Mouse (Mus musculus) limb, embryonic 10.5 days (tissue): Measurements from ENCODE around the gene C130074G19Rik. TPM values are rescaled to one million over a fixed set of nuclear protein-coding genes. Genes with fewer than 3 reads are reported as not detected.

Source experiments
- DNase-seq: peaks from one replicate; pipeline ENCODE4 v3.0.0-alpha.2; 2017; ENCODE audit warnings: low spot score
- H3K27ac ChIP-seq: fragments of 300-500 bp; sonication (generic); 2 replicates; pipeline ENCODE4 v1.5.1; 2016; ENCODE audit warnings: mild to moderate bottlenecking
- H3K27me3 ChIP-seq: fragments of 300-500 bp; sonication (generic); 2 replicates; pipeline ENCODE4 v1.6.1; 2016; ENCODE audit warnings: low read depth, mild to moderate bottlenecking; ENCODE audit not compliant: poor library complexity, severe bottlenecking
- H3K36me3 ChIP-seq: fragments of 300-500 bp; sonication (generic); 2 replicates; pipeline ENCODE4 v1.6.1; 2016; ENCODE audit warnings: mild to moderate bottlenecking, moderate library complexity
- H3K4me1 ChIP-seq: fragments of 300-500 bp; sonication (generic); 2 replicates; pipeline ENCODE4 v1.6.1; 2016
- H3K4me3 ChIP-seq: fragments of 300-500 bp; sonication (generic); 2 replicates; pipeline ENCODE4 v1.5.1; 2016; ENCODE audit warnings: mild to moderate bottlenecking, moderate library complexity
- H3K9me3 ChIP-seq: fragments of 300-500 bp; sonication (generic); replicated peaks from 2 replicates; pipeline ENCODE4 v1.6.1; 2016; ENCODE audit warnings: mild to moderate bottlenecking
- WGBS: fragments of 180-500 bp; shearing (Covaris S2); methylation state at CpG from one replicate; pipeline ENCODE4 v1.1.7; 2016; 5-methylcytosine and 5-hydroxymethylcytosine counted together
- polyA plus RNA-seq: library from polyadenylated mRNA; unstranded; fragments of >200 nt; fragmentation: Nextera tagmentation; extraction: Ambion mirVana; gene quantifications from 2 replicates; pipeline ENCODE4 v1.2.1, GENCODE M21; 2016

C130074G19Rik gene
- polyA plus RNA-seq, 1 experiment from 2014 or later = 0.48 TPM

- 84% methylated on average over 11 of the region's 11 CpGs for WGBS
- peaks cover 35% of the 10 kb centered on the region for H3K4me1 ChIP-seq
- DNase-seq = no peak
- H3K27ac ChIP-seq = 0 out of 2 replicates have a peak overlapping the region, but pooled peaks have one; percentile 19
- no peak overlapping the region for H3K4me3 ChIP-seq
- no peaks in the 10 kb centered on the region for H3K9me3 ChIP-seq
- H3K36me3 ChIP-seq = no peaks in the 10 kb centered on the region
- H3K27me3 ChIP-seq = no peaks in the 10 kb centered on the region
Observed at GRCm38 (mm10) chr1:184870646-184871385, 12.2 kb downstream of the C130074G19Rik start.

- no peaks in the 10 kb centered on the region for H3K27me3 ChIP-seq
- no peak for DNase-seq
- no peaks in the 10 kb centered on the region for H3K36me3 ChIP-seq
- WGBS = 82% methylated on average over 4 of the region's 4 CpGs
- H3K4me1 ChIP-seq = peaks cover 34% of the 10 kb centered on the region
- no peaks in the 10 kb centered on the region for H3K9me3 ChIP-seq
- H3K4me3 ChIP-seq = no peak overlapping the region
- H3K27ac ChIP-seq = no peak overlapping the region
Observed at GRCm38 (mm10) chr1:184869939-184870565, 13.0 kb downstream of the C130074G19Rik start.

- Histone ChIP-seq H3K27me3 (no peaks in the 10 kb centered on the region), H3K4me3 (no peak overlapping the region), H3K4me1 (peaks cover 22% of the 10 kb centered on the region), H3K27ac (no peak overlapping the region), H3K36me3 (no peaks in the 10 kb centered on the region), H3K9me3 (no peaks in the 10 kb centered on the region)
- WGBS = 84% methylated on average over 3 of the region's 3 CpGs
- no peak for DNase-seq
Observed at GRCm38 (mm10) chr1:184867640-184868120, 15.3 kb downstream of the C130074G19Rik start.

- H3K36me3 ChIP-seq = no peaks in the 10 kb centered on the region
- WGBS = 43% methylated on average over 7 of the region's 7 CpGs
- no peak overlapping the region for H3K4me3 ChIP-seq
- no peaks in the 10 kb centered on the region for H3K9me3 ChIP-seq
- H3K27ac ChIP-seq = peak overlapping the region; percentile 59; the same call in 1 of the 2 replicates
- DNase-seq = no peak
- H3K27me3 ChIP-seq = no peaks in the 10 kb centered on the region
- H3K4me1 ChIP-seq = peaks cover 6% of the 10 kb centered on the region
Observed at GRCm38 (mm10) chr1:184864381-184864801, 18.6 kb downstream of the C130074G19Rik start.

GRCm38 (mm10) chr1:184862636-184863035, 20.4 kb downstream of the C130074G19Rik start:
- H3K27me3 ChIP-seq = no peaks in the 10 kb centered on the region
- 90% methylated on average over 6 of the region's 6 CpGs for WGBS

GRCm38 (mm10) chr1:184861551-184861950, 21.5 kb downstream of the C130074G19Rik start:
- no peak overlapping the region for H3K27ac ChIP-seq
- H3K36me3 ChIP-seq = no peaks in the 10 kb centered on the region
- WGBS = 86% methylated on average over 2 of the region's 2 CpGs
- no peak overlapping the region for H3K4me3 ChIP-seq
- no peaks in the 10 kb centered on the region for H3K9me3 ChIP-seq
- H3K4me1 ChIP-seq = peaks cover under 1% of the 10 kb centered on the region; the same call in 1 of the 2 replicates
- H3K27me3 ChIP-seq = no peaks in the 10 kb centered on the region
- no peak for DNase-seq

More at GRCm38 (mm10) chr1:184862636-184863035, 20.4 kb downstream of the C130074G19Rik start:
- no peaks in the 10 kb centered on the region for H3K36me3 ChIP-seq
- H3K4me3 ChIP-seq = no peak overlapping the region
- peaks cover 6% of the 10 kb centered on the region for H3K4me1 ChIP-seq
- H3K27ac ChIP-seq = no peak overlapping the region
- DNase-seq = no peak
- H3K9me3 ChIP-seq = no peaks in the 10 kb centered on the region

GRCm38 (mm10) chr1:184860276-184860675, 22.7 kb downstream of the C130074G19Rik start:
- H3K27me3 ChIP-seq = no peaks in the 10 kb centered on the region
- H3K27ac ChIP-seq = no peak overlapping the region
- no peaks in the 10 kb centered on the region for H3K36me3 ChIP-seq
- no peaks in the 10 kb centered on the region for H3K9me3 ChIP-seq
- H3K4me3 ChIP-seq = no peak overlapping the region
- DNase-seq = no peak
- WGBS = 69% methylated on average over 3 of the region's 3 CpGs
- H3K4me1 ChIP-seq = no peaks in the 10 kb centered on the region

- no peak overlapping the region for H3K27ac ChIP-seq
- H3K36me3 ChIP-seq = no peaks in the 10 kb centered on the region
- H3K9me3 ChIP-seq = no peaks in the 10 kb centered on the region
- H3K27me3 ChIP-seq = no peaks in the 10 kb centered on the region
- peaks cover 4% of the 10 kb centered on the region; the same call in 1 of the 2 replicates for H3K4me1 ChIP-seq
- no peak overlapping the region for H3K4me3 ChIP-seq
- WGBS = 93% methylated on average over 1 of the region's 1 CpGs
- DNase-seq = no peak
Observed at GRCm38 (mm10) chr1:184858253-184858652, 24.8 kb downstream of the C130074G19Rik start.

GRCm38 (mm10) chr1:184857216-184857615, 25.8 kb downstream of the C130074G19Rik start:
- Histone ChIP-seq H3K36me3 (no peaks in the 10 kb centered on the region), H3K4me3 (no peak overlapping the region), H3K4me1 (peaks cover 13% of the 10 kb centered on the region), H3K27me3 (peaks cover under 1% of the 10 kb centered on the region), H3K9me3 (no peaks in the 10 kb centered on the region), H3K27ac (no peak overlapping the region)
- no peak for DNase-seq
- 88% methylated on average over 9 of the region's 9 CpGs for WGBS

- DNase-seq = no peak
- Histone ChIP-seq H3K27me3 (peaks cover 18% of the 10 kb centered on the region), H3K4me1 (peaks cover 20% of the 10 kb centered on the region), H3K9me3 (no peaks in the 10 kb centered on the region), H3K27ac (no peak overlapping the region), H3K36me3 (no peaks in the 10 kb centered on the region), H3K4me3 (no peak overlapping the region)
- 72% methylated on average over 3 of the region's 3 CpGs for WGBS
Observed at GRCm38 (mm10) chr1:184853922-184854321, 29.1 kb downstream of the C130074G19Rik start.

GRCm38 (mm10) chr1:184853339-184853738, 29.7 kb downstream of the C130074G19Rik start:
- H3K27me3 ChIP-seq = peaks cover 24% of the 10 kb centered on the region
- H3K4me3 ChIP-seq = 0 out of 2 replicates have a peak overlapping the region, but pooled peaks have one; percentile 18
- WGBS = 28% methylated on average over 5 of the region's 5 CpGs
- H3K9me3 ChIP-seq = no peaks in the 10 kb centered on the region
- no peak overlapping the region for H3K27ac ChIP-seq
- no peaks in the 10 kb centered on the region for H3K36me3 ChIP-seq
- peak; percentile 56 for DNase-seq
- H3K4me1 ChIP-seq = peaks cover 20% of the 10 kb centered on the region

GRCm38 (mm10) chr1:184851741-184852618, 31.0 kb downstream of the C130074G19Rik start:
- H3K9me3 ChIP-seq = no peaks in the 10 kb centered on the region
- H3K4me1 ChIP-seq = peaks cover 20% of the 10 kb centered on the region
- 26% methylated on average over 31 of the region's 31 CpGs for WGBS
- peak; percentile 73 for DNase-seq
- H3K27ac ChIP-seq = no peak overlapping the region
- H3K4me3 ChIP-seq = peak overlapping the region; percentile 22; the same call in 1 of the 2 replicates
- H3K27me3 ChIP-seq = peaks cover 38% of the 10 kb centered on the region
- H3K36me3 ChIP-seq = no peaks in the 10 kb centered on the region
